Mouse (Mus musculus) ES-Bruce4 (cell line): ENCODE measurements at regions not wholly inside any gene's neighbourhood (a gene's known extent, or its start where the extent isn't known, plus 50 kb on each side); places are given as distances from the start of the nearest gene placed in this dataset.

ENCODE experiments used
- CTCF ChIP-seq: IDR thresholded peaks from one replicate; pipeline ENCODE4 v1.8.1; 2011; ENCODE audit warnings: low read depth, low read length
- EP300 ChIP-seq: IDR thresholded peaks from 2 replicates; pipeline ENCODE4 v1.6.1; 2011; ENCODE audit warnings: low read depth, low read length; ENCODE audit not compliant: insufficient read depth

DNA sequence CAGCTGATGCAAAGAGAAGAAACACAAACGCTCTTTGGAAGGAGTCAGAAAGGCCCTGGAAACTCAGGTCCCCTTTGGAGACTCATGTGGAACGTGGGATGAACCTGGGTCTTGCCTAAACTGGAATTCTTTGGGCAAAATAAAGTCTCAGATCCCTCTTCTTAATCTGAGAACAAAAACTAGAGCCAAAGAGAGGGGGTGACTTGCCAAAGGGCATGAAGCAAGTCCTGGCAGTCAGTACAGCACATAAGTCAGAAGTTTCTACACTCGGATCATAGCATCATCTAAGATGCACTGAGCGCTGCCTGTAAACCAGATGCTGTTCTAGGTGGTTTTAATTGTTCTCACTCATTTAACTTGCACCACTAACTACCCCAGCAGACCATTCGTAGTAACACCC, 101.8 kb upstream of the Usp24 start:
- no peak for TF ChIP-seq EP300
- TF ChIP-seq CTCF = no peak
